12 mouse cellular contexts compared by ENCODE assay signal in the genomic region with DNA sequence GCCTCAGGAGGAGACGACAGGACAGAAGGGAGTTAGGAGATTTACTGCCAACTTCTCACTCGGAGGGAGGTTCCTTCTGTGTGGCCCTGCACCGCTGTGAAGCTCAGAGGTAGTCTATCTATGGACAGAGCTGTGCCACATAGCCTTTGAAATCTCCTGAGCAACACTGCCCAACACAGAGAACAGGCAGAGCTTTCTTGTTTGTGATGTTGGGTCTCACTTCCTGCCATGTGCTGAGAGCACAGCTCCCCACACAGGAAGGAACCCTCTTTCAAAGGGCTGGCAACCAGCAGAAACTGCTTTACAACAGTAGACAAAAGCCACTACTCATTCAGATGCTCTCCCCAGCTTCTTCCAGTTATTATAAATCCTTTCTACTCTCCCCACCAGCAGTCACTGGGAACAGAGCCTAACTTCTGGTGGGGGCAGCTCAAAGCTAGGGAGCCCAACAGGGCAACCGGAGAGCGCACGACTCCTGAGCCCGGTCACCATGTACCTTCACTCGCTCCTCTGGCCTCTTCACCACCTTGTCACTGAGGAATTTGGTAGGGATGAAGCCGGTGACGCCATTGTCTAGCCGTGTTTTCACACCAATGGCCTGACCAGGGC. TPM values are rescaled to one million over a fixed set of nuclear protein-coding genes. Genes with fewer than 3 reads are reported as not detected.
DNase-seq lines count a peak whose midpoint lies in the region; ATAC-seq lines count a peak whose summit lies in the region.
"Had no signal": no experiment of that assay in that cellular context is flagged by ENCODE, and none has a peak within 500 bp of the region (broad histone marks: within the 10 kb centered on the region; RNA-seq: fewer than 3 reads in every experiment).

No protein-coding gene starts in this region.

- no peak for ATAC-seq in hindbrain, embryonic 13.5 days (ENCODE audit: low FRiP score)
- peak; percentile 72 for ATAC-seq in neural tube, embryonic 13.5 days (ENCODE audit: low read depth)

- 0 out of 2 replicates have a peak overlapping the region, but pooled peaks have one; percentile 18 for H3K27ac ChIP-seq in hindbrain, embryonic 13.5 days
- H3K27ac ChIP-seq in hindbrain, embryonic 10.5 days, result no peak overlapping the region
- H3K27ac ChIP-seq in neural tube, embryonic 13.5 days (replicated peaks), result peak overlapping the region; percentile 62
- H3K27ac ChIP-seq: forebrain, embryonic 10.5 days; heart, embryonic 15.5 days; liver, embryonic 14.5 days; macrophage had no signal

- no peaks in the 10 kb centered on the region for H3K27me3 ChIP-seq in hindbrain, embryonic 13.5 days
- H3K27me3 ChIP-seq in hindbrain, embryonic 10.5 days (ENCODE audit: insufficient read depth, poor library complexity, severe bottlenecking), result no peaks in the 10 kb centered on the region
- H3K27me3 ChIP-seq in neural tube, embryonic 13.5 days, result no peaks in the 10 kb centered on the region
- H3K27me3 ChIP-seq: heart, embryonic 15.5 days had no signal

- WGBS in hindbrain, embryonic 13.5 days, result 91% methylated on average over 11 of the region's 11 CpGs
- 93% methylated on average over 11 of the region's 11 CpGs for WGBS in hindbrain, embryonic 10.5 days
- 71% methylated on average over 11 of the region's 11 CpGs for WGBS in neural tube, embryonic 13.5 days

- no peak overlapping the region for H3K9ac ChIP-seq in hindbrain, embryonic 13.5 days
- no peak overlapping the region for H3K9ac ChIP-seq in neural tube, embryonic 13.5 days
- H3K9ac ChIP-seq: heart, embryonic 15.5 days; liver, embryonic 14.5 days had no signal

- no peak for DNase-seq in hindbrain, embryonic 10.5 days (ENCODE audit: low spot score)
- DNase-seq in neural tube, embryonic 10.5 days (ENCODE audit: extremely low spot score, low spot score), result no peak
- peak; percentile 31 for DNase-seq in induced T-regulatory cell, adult 2 months (ENCODE audit: low read depth)
- DNase-seq in thymus, postnatal 4 days, result peak; percentile 36
- DNase-seq in gastrocnemius, adult 8-10 months (ENCODE audit: low spot score in 2 of 2), result no peak
- DNase-seq: gastrocnemius, postnatal 14 days had no signal

- peaks cover 98% of the 10 kb centered on the region for H3K36me3 ChIP-seq in hindbrain, embryonic 13.5 days
- peaks cover 100% of the 10 kb centered on the region for H3K36me3 ChIP-seq in hindbrain, embryonic 10.5 days
- H3K36me3 ChIP-seq in neural tube, embryonic 13.5 days, result peaks cover 97% of the 10 kb centered on the region

- H3K4me2 ChIP-seq in hindbrain, embryonic 13.5 days, result no peak overlapping the region
- H3K4me2 ChIP-seq in neural tube, embryonic 13.5 days, result no peak overlapping the region
- H3K4me2 ChIP-seq: heart, embryonic 15.5 days had no signal

- no peaks in the 10 kb centered on the region for H3K9me3 ChIP-seq in hindbrain, embryonic 13.5 days
- no peaks in the 10 kb centered on the region for H3K9me3 ChIP-seq in hindbrain, embryonic 10.5 days
- no peaks in the 10 kb centered on the region for H3K9me3 ChIP-seq in neural tube, embryonic 13.5 days
- H3K9me3 ChIP-seq: forebrain, embryonic 10.5 days; heart, embryonic 15.5 days had no signal

- no peak overlapping the region for H3K4me3 ChIP-seq in hindbrain, embryonic 13.5 days
- no peak overlapping the region for H3K4me3 ChIP-seq in hindbrain, embryonic 10.5 days
- H3K4me3 ChIP-seq in neural tube, embryonic 13.5 days, result no peak overlapping the region
- H3K4me3 ChIP-seq: forebrain, embryonic 10.5 days; heart, embryonic 15.5 days had no signal

- H3K4me1 ChIP-seq in hindbrain, embryonic 13.5 days (replicated peaks), result no peaks in the 10 kb centered on the region
- H3K4me1 ChIP-seq in hindbrain, embryonic 10.5 days (replicated peaks), result no peaks in the 10 kb centered on the region
- H3K4me1 ChIP-seq in neural tube, embryonic 13.5 days (replicated peaks), result no peaks in the 10 kb centered on the region
- H3K4me1 ChIP-seq: forebrain, embryonic 10.5 days; heart, embryonic 15.5 days had no signal

RNA-seq across cellular contexts. Expression of a gene that starts 22.6 kb away (rescaled TPM):
- polyA plus RNA-seq in hindbrain, embryonic 13.5 days (2015; fragmentation: Nextera tagmentation; extraction: Ambion mirVana), result 2.5 and 3.3 TPM in 2 replicates
- 1.6 and 1.8 TPM in 2 replicates for polyA plus RNA-seq in hindbrain, embryonic 10.5 days (2016; fragmentation: Nextera tagmentation; extraction: Ambion mirVana)
- polyA plus RNA-seq in neural tube, embryonic 13.5 days (2015; fragmentation: Nextera tagmentation; extraction: Ambion mirVana), result 1.7 and 2.3 TPM in 2 replicates
- under 1 TPM; 0.34 to 0.88 (median 0.52) TPM for total RNA-seq in gastrocnemius, adult 8-10 months (2022)

RNA-seq across cellular contexts. Expression of a gene that starts 27.6 kb away (rescaled TPM):
- 53.2 TPM in 2 replicates for polyA plus RNA-seq in hindbrain, embryonic 13.5 days (2015; fragmentation: Nextera tagmentation; extraction: Ambion mirVana)
- polyA plus RNA-seq in hindbrain, embryonic 10.5 days (2016; fragmentation: Nextera tagmentation; extraction: Ambion mirVana), result 71.8 and 80.5 TPM in 2 replicates
- 58.8 and 60.3 TPM in 2 replicates for polyA plus RNA-seq in neural tube, embryonic 13.5 days (2015; fragmentation: Nextera tagmentation; extraction: Ambion mirVana)
- total RNA-seq in gastrocnemius, adult 8-10 months (2022), result 1 to 10 TPM; 1.6 to 5.5 (median 3.4) TPM

RNA-seq across cellular contexts. Expression of a gene that starts 29.7 kb away (rescaled TPM):
- polyA plus RNA-seq in hindbrain, embryonic 13.5 days (2015; fragmentation: Nextera tagmentation; extraction: Ambion mirVana), result 87.1 and 87.8 TPM in 2 replicates
- 53.6 and 63.8 TPM in 2 replicates for polyA plus RNA-seq in hindbrain, embryonic 10.5 days (2016; fragmentation: Nextera tagmentation; extraction: Ambion mirVana)
- polyA plus RNA-seq in neural tube, embryonic 13.5 days (2015; fragmentation: Nextera tagmentation; extraction: Ambion mirVana), result 89.9 and 90.1 TPM in 2 replicates
- 10 to 100 TPM; 46.6 to 51.5 (median 47.2) TPM for total RNA-seq in gastrocnemius, adult 8-10 months (2022)

RNA-seq across cellular contexts. Expression of a gene that starts 30.0 kb away (rescaled TPM):
- 29.9 and 30.1 TPM in 2 replicates for polyA plus RNA-seq in hindbrain, embryonic 13.5 days (2015; fragmentation: Nextera tagmentation; extraction: Ambion mirVana)
- 35.0 and 36.3 TPM in 2 replicates for polyA plus RNA-seq in hindbrain, embryonic 10.5 days (2016; fragmentation: Nextera tagmentation; extraction: Ambion mirVana)
- polyA plus RNA-seq in neural tube, embryonic 13.5 days (2015; fragmentation: Nextera tagmentation; extraction: Ambion mirVana), result 28.2 and 29.5 TPM in 2 replicates
- total RNA-seq in gastrocnemius, adult 8-10 months (2022), result 10 to 100 TPM; 27.8 to 33.0 (median 31.7) TPM

RNA-seq across cellular contexts. Expression of a gene that starts 32.4 kb away (rescaled TPM):
- 913 and 965 TPM in 2 replicates for polyA plus RNA-seq in hindbrain, embryonic 13.5 days (2015; fragmentation: Nextera tagmentation; extraction: Ambion mirVana)
- 1,007 and 1,099 TPM in 2 replicates for polyA plus RNA-seq in hindbrain, embryonic 10.5 days (2016; fragmentation: Nextera tagmentation; extraction: Ambion mirVana)
- 930 and 991 TPM in 2 replicates for polyA plus RNA-seq in neural tube, embryonic 13.5 days (2015; fragmentation: Nextera tagmentation; extraction: Ambion mirVana)
- total RNA-seq in gastrocnemius, adult 8-10 months (2022), result 100 to 1,000 TPM; 671 to 835 (median 744) TPM

Comparison
In these comparisons a context has a peak if more than half of its experiments do, and no peak if none do; other contexts are left out.
1. DNase-seq: peak in induced T-regulatory cell, adult 2 months (single experiment) and thymus, postnatal 4 days (single experiment); none in hindbrain, embryonic 10.5 days (single experiment), neural tube, embryonic 10.5 days (single experiment) and gastrocnemius, adult 8-10 months (0 of 2).